Mouse (Mus musculus) layer of hippocampus, adult 18-20 months (tissue): Measurements from ENCODE around the gene Cgn. TPM values are rescaled to one million over a fixed set of nuclear protein-coding genes. Genes with fewer than 3 reads are reported as not detected.
"Not testable (repeated sequence)": the region's sequence is repeated elsewhere in the genome, so short reads cannot be mapped to it uniquely, and the experiment has no call there.

Experiments
- DNase-seq, 2 experiments: peaks; one replicate each; pipeline ENCODE4 v3.0.0; 2022; ENCODE audit warnings: low spot score in 2 of 2
- total RNA-seq, 2 experiments: library from RNA; stranded (reverse); gene quantifications; 2 replicates each; pipeline ENCODE4 v1.2.3; 2021

Cgn gene
- total RNA-seq, 2 experiments from 2014 or later = 3.6 to 3.7 TPM

DNA sequence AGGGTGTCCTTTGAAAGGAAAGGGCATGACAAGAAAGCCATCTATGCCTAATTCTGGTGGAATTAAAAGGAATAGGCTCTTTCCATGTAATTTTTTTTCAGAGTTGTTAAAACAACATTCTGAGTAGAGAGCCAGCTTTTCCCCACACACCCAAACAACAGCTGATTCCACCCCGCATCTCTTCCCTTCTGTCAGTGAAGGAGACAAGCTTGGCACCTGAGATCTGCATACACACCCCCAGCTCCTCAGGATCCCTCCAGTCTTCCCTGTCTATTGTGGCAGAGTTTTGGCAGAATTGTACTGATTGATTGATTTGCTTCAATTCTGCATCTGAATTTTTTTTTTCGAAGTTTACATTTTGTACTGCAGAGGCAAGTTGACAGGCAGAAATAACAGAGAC, 6.0 kb upstream of the Cgn start:
- DNase-seq = peak; percentile 48 to 54

DNA sequence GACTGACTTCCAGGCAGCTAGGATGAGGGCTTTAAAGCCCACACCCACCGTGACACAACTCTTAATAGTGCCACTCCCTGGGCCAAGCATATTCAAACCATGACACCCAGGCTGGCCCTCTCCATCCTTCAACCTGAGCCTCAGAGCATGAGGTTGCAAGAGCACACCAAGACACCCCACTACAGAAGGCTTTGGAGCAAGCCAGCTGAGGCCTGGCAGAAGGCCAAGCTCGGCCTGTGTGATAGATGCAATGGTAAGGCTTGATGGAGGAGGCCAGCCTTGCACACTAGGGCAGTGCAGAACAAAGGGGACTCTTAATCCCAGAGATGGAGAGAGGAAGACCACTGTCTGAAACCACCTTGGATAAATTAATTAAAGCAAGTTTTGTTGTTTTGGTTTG, 3.2 kb upstream of the Cgn start:
- no peak for DNase-seq

DNA sequence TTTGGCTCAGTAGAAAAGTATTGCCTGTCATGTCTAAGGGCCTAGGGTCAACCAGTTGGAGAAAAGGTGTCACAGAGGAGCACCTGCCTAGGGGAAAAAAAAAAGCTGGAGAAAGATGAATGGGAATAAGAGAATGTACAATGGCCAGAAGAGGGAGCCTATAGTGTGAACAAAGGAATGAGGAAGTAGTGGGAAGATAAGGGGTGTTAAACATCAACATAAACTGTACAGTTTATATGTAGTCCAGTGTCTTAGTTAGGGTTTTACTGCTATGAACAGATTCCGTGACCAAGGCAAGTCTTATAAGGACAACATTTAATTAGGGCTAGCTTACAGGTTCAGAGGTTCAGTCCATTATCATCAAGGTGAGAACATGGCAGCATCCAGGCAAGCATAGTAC, 2.8 kb upstream of the Cgn start:
- DNase-seq = no peak

- peak in 1 of 2 experiments; percentile 8 for DNase-seq
Observed at GRCm38 (mm10) chr3:94787122-94787780, 959 bp upstream of the Cgn start.

GRCm38 (mm10) chr3:94785958-94786357, 334 bp downstream of the Cgn start:
- no peak for DNase-seq

DNA sequence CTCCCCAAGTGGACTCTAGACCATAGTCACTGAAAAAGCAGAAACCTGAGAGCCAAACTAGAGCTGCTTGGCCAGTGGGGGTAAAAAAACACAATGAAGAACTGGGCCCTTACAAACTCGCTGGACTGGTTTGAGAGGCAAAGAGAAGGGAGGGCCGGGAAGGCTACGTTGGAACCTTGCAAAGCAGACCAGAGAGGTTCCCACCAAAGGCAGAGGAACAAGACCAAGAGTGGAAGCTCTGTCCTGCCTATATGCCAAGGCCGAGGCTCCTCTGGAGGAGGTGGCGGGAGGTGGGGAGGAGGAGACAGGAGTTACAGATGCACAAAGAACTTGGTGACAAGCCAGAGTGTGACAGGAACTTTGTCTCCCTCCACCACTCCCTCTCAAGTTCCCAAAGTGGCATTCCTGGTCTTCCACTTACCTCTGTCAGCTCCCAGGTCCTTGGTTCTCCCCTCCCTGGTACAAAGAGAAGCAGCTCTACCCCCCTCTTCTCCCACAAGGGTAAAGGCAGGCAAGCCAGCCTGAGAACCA, 2.1 kb downstream of the Cgn start:
- no peak for DNase-seq

DNA sequence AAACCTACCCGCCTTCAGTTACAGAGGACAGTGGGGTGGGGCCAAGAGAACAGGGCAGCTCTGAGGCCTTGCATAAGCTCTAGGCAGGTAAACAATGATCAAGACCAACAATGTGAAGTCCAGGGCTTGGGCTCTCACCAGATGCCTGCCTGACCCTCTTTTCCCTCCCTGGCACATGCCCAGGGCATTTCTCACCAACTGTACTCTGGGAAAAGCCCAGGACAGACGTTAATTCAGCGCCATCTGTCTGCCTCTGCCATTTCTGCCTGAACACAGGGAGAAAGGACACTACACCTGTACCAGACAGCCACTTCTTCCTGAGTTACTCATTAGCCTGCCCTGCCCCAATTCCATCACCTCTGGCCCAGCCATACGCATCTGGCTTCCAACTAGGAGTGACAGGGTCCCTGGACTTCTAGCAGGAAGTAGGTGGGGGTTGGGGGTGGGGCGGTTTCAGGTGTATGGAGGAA, 2.8 kb downstream of the Cgn start:
- DNase-seq = no peak

- DNase-seq = no peak
Observed at GRCm38 (mm10) chr3:94782936-94783335, 3.4 kb downstream of the Cgn start.

DNA sequence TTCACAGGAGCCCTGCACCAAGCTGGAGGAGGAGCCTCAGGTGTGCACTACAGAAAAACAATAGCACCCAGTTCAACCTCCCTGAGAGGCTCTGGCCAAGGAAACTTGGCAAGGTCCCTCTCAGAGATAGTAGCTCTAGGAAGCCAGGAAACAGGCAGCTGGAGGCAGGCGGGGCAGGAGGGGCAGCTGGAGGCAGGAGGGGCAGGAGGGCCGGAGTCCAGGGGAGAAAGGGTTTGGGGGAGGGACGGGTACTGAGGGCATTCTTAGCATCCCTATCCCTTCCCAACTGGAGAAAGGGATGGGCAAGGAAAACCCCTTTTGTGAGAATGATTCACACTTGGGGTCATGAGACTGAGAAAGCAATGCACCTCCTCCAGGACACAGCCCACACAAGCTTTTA, 4.9 kb downstream of the Cgn start:
- no peak for DNase-seq

DNA sequence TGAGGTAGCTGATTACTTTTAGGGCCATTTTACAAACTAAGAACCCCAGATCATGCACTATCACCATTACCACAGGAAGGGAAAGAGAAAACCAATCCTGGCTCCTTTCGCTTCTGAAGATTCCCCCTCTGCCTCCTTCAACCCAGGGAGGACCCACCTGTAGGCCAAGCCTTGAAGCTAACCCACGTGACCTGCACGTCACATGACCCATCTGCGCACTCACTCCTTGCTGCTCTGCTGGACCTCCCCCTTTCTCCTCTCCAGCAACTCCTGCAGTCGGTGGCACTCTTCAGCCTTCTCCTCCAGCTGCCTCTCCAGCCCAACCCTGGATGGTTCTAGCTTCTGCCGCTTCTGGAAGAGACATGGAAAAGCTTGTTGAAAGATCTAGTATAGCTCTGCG, 10.4 kb downstream of the Cgn start:
- no peak for DNase-seq

- DNase-seq = no peak
Observed at GRCm38 (mm10) chr3:94774039-94774438, 12.3 kb downstream of the Cgn start.

DNA sequence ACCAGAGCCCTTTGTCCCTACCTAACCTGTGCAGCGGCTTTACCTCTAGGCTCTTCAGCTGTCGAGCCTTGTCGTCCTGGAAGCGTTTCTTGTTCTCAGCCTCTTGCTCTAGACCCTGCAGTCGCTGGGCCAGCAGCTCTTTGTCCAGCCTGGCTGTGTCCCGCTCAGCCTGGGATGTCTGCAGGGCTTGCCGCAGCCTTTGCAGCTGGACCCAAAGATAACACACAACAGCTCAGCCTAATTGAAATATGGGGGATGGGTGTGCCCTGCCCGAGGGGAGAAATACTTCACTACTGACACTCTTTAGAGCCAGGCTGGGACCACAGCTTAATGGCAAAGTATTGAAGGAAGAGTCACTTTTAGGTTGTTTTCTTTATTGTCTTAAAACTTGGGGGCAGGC, 20.8 kb downstream of the Cgn start:
- DNase-seq = not testable (repeated sequence)

- DNase-seq = not testable (repeated sequence)
Observed at GRCm38 (mm10) chr3:94764545-94765292, 21.6 kb downstream of the Cgn start.

GRCm38 (mm10) chr3:94758427-94758826, 27.9 kb downstream of the Cgn start:
- DNase-seq = not testable (repeated sequence)

- peak in 1 of 2 experiments; percentile 15 for DNase-seq
Observed at GRCm38 (mm10) chr3:94758056-94758409, 28.3 kb downstream of the Cgn start.

- DNase-seq = not testable (repeated sequence)
Observed at GRCm38 (mm10) chr3:94757251-94758055, 28.8 kb downstream of the Cgn start.

GRCm38 (mm10) chr3:94745691-94746090, 40.6 kb downstream of the Cgn start:
- DNase-seq = no peak

- DNase-seq = peak in 1 of 2 experiments; percentile 27
Observed at GRCm38 (mm10) chr3:94723637-94724036, 62.7 kb downstream of the Cgn start.

GRCm38 (mm10) chr3:94718253-94718652, 68.0 kb downstream of the Cgn start:
- not testable (repeated sequence) for DNase-seq

DNA sequence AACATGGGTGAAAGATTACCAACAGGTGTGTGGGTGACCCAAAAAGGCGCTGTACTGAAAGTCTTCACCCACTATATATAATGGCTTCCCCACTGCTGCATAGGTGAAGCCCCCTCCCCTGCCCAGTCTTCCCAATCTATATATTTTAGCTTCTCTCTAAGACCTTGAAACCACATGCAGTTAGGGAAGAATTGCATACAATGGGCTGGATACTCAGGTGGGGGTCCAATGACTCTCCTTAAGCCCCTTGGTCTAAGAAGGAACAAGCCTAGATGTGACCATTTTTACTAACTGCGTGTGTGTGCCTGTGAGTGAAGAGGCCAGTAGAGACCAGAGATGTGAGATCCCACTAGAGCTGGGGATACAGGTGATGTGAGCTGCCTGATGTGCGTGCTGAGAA, 72.9 kb downstream of the Cgn start:
- DNase-seq = not testable (repeated sequence)

- DNase-seq = not testable (repeated sequence)
Observed at GRCm38 (mm10) chr3:94710591-94710990, 75.7 kb downstream of the Cgn start.
